Mouse (Mus musculus) MEL (cell line): ENCODE measurements around the gene Fbxw2. TPM values are rescaled to one million over a fixed set of nuclear protein-coding genes. Genes with fewer than 3 reads are reported as not detected.
"Not testable (repeated sequence)": the region's sequence is repeated elsewhere in the genome, so short reads cannot be mapped to it uniquely, and the experiment has no call there.

Source experiments
- DNase-seq: peaks from one replicate; pipeline ENCODE4 v3.0.0; 2011; ENCODE audit warnings: low read depth, low spot score
- H3K27ac ChIP-seq: 2 replicates; pipeline ENCODE4 v1.5.1; 2012; ENCODE audit warnings: low read depth, mild to moderate bottlenecking, control low read depth, low read length, moderate library complexity; ENCODE audit not compliant: control insufficient read depth
- H3K27me3 ChIP-seq, 2 experiments: fragments of 150-350 bp in 1 of 2; sonication (generic) in 1 of 2; 2 replicates each; pipeline ENCODE4 v1.6.1; 2012; ENCODE audit warnings: low read length in 2 of 2, mild to moderate bottlenecking in 2 of 2, improper control_type of control experiment in 1 of 2, moderate library complexity in 1 of 2; ENCODE audit not compliant: insufficient read depth in 2 of 2, control insufficient read depth in 1 of 2
- H3K36me3 ChIP-seq, 2 experiments: 2 replicates each; pipeline ENCODE4 v1.6.1; 2012 to 2014; ENCODE audit warnings: low read length in 2 of 2, improper control_type of control experiment in 1 of 2, inconsistent platforms in 1 of 2, mild to moderate bottlenecking in 1 of 2; ENCODE audit not compliant: insufficient read depth in 2 of 2, control insufficient read depth in 1 of 2
- H3K4me1 ChIP-seq, 2 experiments: fragments of 150-350 bp in 1 of 2; sonication (generic) in 1 of 2; 2 replicates each; pipeline ENCODE4 v1.6.1; 2012; ENCODE audit warnings: low read length in 2 of 2, improper control_type of control experiment in 1 of 2, mild to moderate bottlenecking in 1 of 2; ENCODE audit not compliant: insufficient read depth in 2 of 2, control insufficient read depth in 1 of 2
- H3K4me3 ChIP-seq, 2 experiments: fragments of 150-350 bp in 1 of 2; sonication (generic) in 1 of 2; 2 replicates each; pipeline ENCODE4 v1.5.1; 2012; ENCODE audit warnings: low read depth in 2 of 2, low read length in 2 of 2, mild to moderate bottlenecking in 2 of 2, moderate library complexity in 2 of 2, control low read depth in 1 of 2, improper control_type of control experiment in 1 of 2; ENCODE audit not compliant: control insufficient read depth in 1 of 2, insufficient read depth in 1 of 2
- H3K79me2 ChIP-seq: 2 replicates; pipeline ENCODE4 v1.6.1; 2012; ENCODE audit warnings: mild to moderate bottlenecking, low read length, moderate library complexity; ENCODE audit not compliant: control insufficient read depth, poor library complexity, insufficient read depth
- H3K9ac ChIP-seq: 2 replicates; pipeline ENCODE4 v1.6.1; 2012; ENCODE audit warnings: low read depth, mild to moderate bottlenecking, control low read depth, low read length, moderate library complexity; ENCODE audit not compliant: control insufficient read depth, poor library complexity, severe bottlenecking
- H3K9me3 ChIP-seq: fragments of 150-350 bp; sonication (generic); replicated peaks from 2 replicates; pipeline ENCODE4 v1.6.1; 2012; ENCODE audit warnings: mild to moderate bottlenecking, low read length, improper control_type of control experiment, moderate library complexity; ENCODE audit not compliant: insufficient read depth
- BHLHE40 ChIP-seq: IDR thresholded peaks from 2 replicates; pipeline ENCODE4 v1.6.1; 2012; ENCODE audit warnings: low read depth, mild to moderate bottlenecking, inconsistent platforms, low read length, improper control_type of control experiment, borderline replicate concordance
- CHD1 ChIP-seq: IDR thresholded peaks from 2 replicates; pipeline ENCODE4 v1.6.1; 2012; ENCODE audit warnings: low read depth, mild to moderate bottlenecking, inconsistent platforms, low read length, improper control_type of control experiment
- CHD2 ChIP-seq: IDR thresholded peaks from 2 replicates; pipeline ENCODE4 v1.6.1; 2011; ENCODE audit warnings: low read length, improper control_type of control experiment
- E2F4 ChIP-seq: IDR thresholded peaks from 2 replicates; pipeline ENCODE4 v1.6.1; 2011; ENCODE audit warnings: low read depth, low read length, improper control_type of control experiment, borderline replicate concordance
- EP300 ChIP-seq, 2 experiments: IDR thresholded peaks; 2 replicates each; pipeline ENCODE4 v1.6.1; 2011; ENCODE audit warnings: improper control_type of control experiment in 2 of 2, low read length in 2 of 2, low read depth in 1 of 2, mild to moderate bottlenecking in 1 of 2
- KAT2A ChIP-seq: conservative IDR thresholded peaks from 2 replicates; pipeline ENCODE4 v1.6.1; 2012; ENCODE audit warnings: low read depth, low read length, improper control_type of control experiment, inconsistent platforms
- MAFK ChIP-seq: IDR thresholded peaks from 2 replicates; pipeline ENCODE4 v1.6.1; 2011; ENCODE audit warnings: low read depth, mild to moderate bottlenecking, low read length, improper control_type of control experiment, borderline replicate concordance
- MAX ChIP-seq: IDR thresholded peaks from 2 replicates; pipeline ENCODE4 v1.6.1; 2011; ENCODE audit warnings: low read length, improper control_type of control experiment
- MEF2A ChIP-seq: IDR thresholded peaks from 2 replicates; pipeline ENCODE4 v1.6.1; 2014; ENCODE audit warnings: low read depth, mild to moderate bottlenecking, inconsistent platforms, low read length, improper control_type of control experiment; ENCODE audit not compliant: poor library complexity, insufficient replicate concordance, severe bottlenecking; ENCODE audit errors: extremely low read depth
- MXI1 ChIP-seq: IDR thresholded peaks from 2 replicates; pipeline ENCODE4 v1.6.1; 2011; ENCODE audit warnings: mild to moderate bottlenecking, low read depth, low read length, improper control_type of control experiment
- MYB ChIP-seq: IDR thresholded peaks from 2 replicates; pipeline ENCODE4 v1.6.1; 2011; ENCODE audit warnings: mild to moderate bottlenecking, low read depth, low read length, improper control_type of control experiment
- MYC ChIP-seq: IDR thresholded peaks from 2 replicates; pipeline ENCODE4 v1.6.1; 2011; ENCODE audit warnings: low read depth, mild to moderate bottlenecking, low read length, improper control_type of control experiment, moderate library complexity
- NRF1 ChIP-seq: IDR thresholded peaks from 2 replicates; pipeline ENCODE4 v1.6.1; 2014; ENCODE audit warnings: low read depth, mild to moderate bottlenecking, inconsistent platforms, low read length, improper control_type of control experiment, moderate library complexity; ENCODE audit not compliant: poor library complexity, insufficient read depth, severe bottlenecking
- POLR2A ChIP-seq, 2 experiments: IDR thresholded peaks; 2 replicates each; pipeline ENCODE4 v1.6.1; 2011 to 2012; ENCODE audit warnings: low read length in 2 of 2, mild to moderate bottlenecking in 2 of 2, control low read depth in 1 of 2, improper control_type of control experiment in 1 of 2, low read depth in 1 of 2, moderate library complexity in 1 of 2; ENCODE audit not compliant: control insufficient read depth in 1 of 2, insufficient read depth in 1 of 2, poor library complexity in 1 of 2
- POLR2AphosphoS2 ChIP-seq: IDR thresholded peaks from 2 replicates; pipeline ENCODE4 v1.6.1; 2011; ENCODE audit warnings: low read length, improper control_type of control experiment
- RAD21 ChIP-seq: IDR thresholded peaks from 2 replicates; pipeline ENCODE4 v1.6.1; 2011; ENCODE audit warnings: mild to moderate bottlenecking, low read depth, low read length, improper control_type of control experiment
- RCOR1 ChIP-seq: IDR thresholded peaks from 2 replicates; pipeline ENCODE4 v1.6.1; 2012; ENCODE audit warnings: low read depth, mild to moderate bottlenecking, inconsistent platforms, low read length, improper control_type of control experiment
- TBP ChIP-seq: IDR thresholded peaks from 2 replicates; pipeline ENCODE4 v1.8.0; 2011; ENCODE audit warnings: low read depth, low read length, improper control_type of control experiment
- UBTF ChIP-seq: IDR thresholded peaks from 2 replicates; pipeline ENCODE4 v1.6.1; 2012; ENCODE audit warnings: low read depth, mild to moderate bottlenecking, inconsistent platforms, low read length, improper control_type of control experiment, moderate library complexity, borderline replicate concordance; ENCODE audit not compliant: insufficient read depth
- ZC3H11A ChIP-seq: IDR thresholded peaks from 2 replicates; pipeline ENCODE4 v1.6.1; 2012; ENCODE audit warnings: low read depth, mild to moderate bottlenecking, inconsistent platforms, low read length, improper control_type of control experiment
- ZKSCAN1 ChIP-seq: IDR thresholded peaks from 2 replicates; pipeline ENCODE4 v1.6.1; 2012; ENCODE audit warnings: low read depth, mild to moderate bottlenecking, inconsistent platforms, low read length, improper control_type of control experiment, moderate library complexity
- ZMIZ1 ChIP-seq: IDR thresholded peaks from 2 replicates; pipeline ENCODE4 v1.6.1; 2012; ENCODE audit warnings: low read depth, mild to moderate bottlenecking, inconsistent platforms, low read length, improper control_type of control experiment, moderate library complexity
- polyA plus RNA-seq, 2 experiments: library from polyadenylated mRNA; stranded (reverse) in 1 of 2; unstranded in 1 of 2; fragments of >175 nt in 1 of 2; fragments of >200 nt in 1 of 2; gene quantifications; 2 replicates each; pipeline versions ENCODE4 v1.2.1 to v1.2.4; 2012; ENCODE audit warnings: low replicate concordance in 2 of 2, low read depth in 1 of 2; ENCODE audit not compliant: insufficient read length in 2 of 2, insufficient read depth in 1 of 2, missing spikeins in 1 of 2
- total RNA-seq: library from RNA; depleted of rRNA; stranded (reverse); fragments of 300-350 nt; gene quantifications from 2 replicates; pipeline ENCODE4 v1.2.3, GENCODE M21; 2012

Gene Fbxw2
- total and polyA plus RNA-seq, 3 experiments: 43.7 to 101 (median 49.7) TPM

DNA sequence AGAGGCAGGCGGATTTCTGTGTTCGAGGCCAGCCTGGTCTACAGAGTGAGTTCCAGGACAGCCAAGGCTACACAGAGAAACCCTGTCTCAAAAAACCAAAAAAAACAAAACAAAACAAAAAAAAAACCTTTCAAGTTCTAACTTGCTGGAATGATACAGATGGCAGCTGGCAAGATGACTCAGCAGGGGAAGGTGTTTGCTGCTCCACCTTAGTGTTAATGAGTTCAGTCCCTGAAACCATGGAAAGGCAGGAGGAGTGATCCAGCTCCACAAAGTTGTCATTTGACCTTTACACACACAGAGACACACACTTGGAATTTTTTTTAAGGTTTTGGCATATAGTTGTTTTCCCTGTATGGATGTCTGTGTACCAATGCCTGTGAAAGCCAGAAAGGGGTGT is 10.2 kb downstream of the Fbxw2 start:
- H3K9ac ChIP-seq, DNase-seq, H3K27ac ChIP-seq, H3K79me2 ChIP-seq, H3K4me3 ChIP-seq, H3K9me3 ChIP-seq, H3K4me1 ChIP-seq: not testable (repeated sequence)
- 0 out of 2 replicates have a peak, but pooled peaks have one; percentile 2 for TF ChIP-seq POLR2AphosphoS2
- TF ChIP-seq, all 39 proteins: peak for 1; not testable (repeated sequence) for 38
- peaks cover 18 to 25% of the 10 kb centered on the region in 2 experiments for H3K36me3 ChIP-seq
- not testable (repeated sequence) for H3K27me3 ChIP-seq

DNA sequence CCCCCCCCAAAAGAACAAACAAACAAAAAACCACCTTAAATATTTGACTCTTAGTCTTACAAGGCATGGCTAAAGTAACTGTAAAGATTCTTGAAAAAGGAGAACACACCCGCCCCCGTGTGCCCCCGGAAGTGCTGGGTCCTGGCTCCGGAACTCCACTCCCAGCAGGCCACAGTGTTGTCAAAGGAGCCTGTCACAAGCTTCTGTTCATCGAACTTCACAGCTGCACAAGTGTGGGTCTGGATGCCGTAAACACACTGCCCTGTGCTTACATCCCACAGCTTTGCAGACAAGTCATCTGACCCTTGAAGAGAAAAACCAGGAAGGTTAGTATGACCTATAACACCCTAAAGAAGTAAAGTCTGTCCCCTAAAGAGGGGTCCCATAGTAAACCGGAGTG is 13.4 kb downstream of the Fbxw2 start:
- peaks cover 27 to 47% of the 10 kb centered on the region in 2 experiments for H3K36me3 ChIP-seq
- H3K9me3 ChIP-seq: no peaks in the 10 kb centered on the region
- no peak overlapping the region for H3K27ac ChIP-seq
- H3K27me3 ChIP-seq: no peaks in the 10 kb centered on the region
- TF ChIP-seq E2F4 (no peak), POLR2A (IDR thresholded peaks at IDR 0.05; ENCODE audit: control insufficient read depth in 1 of 2, insufficient read depth in 1 of 2, low read depth in 1 of 2, low read length in 2 of 2, poor library complexity in 1 of 2) (peak in 1 of 2 experiments; percentile 23; a peak in 2 of 4 replicates)
- H3K4me3 ChIP-seq: no peak overlapping the region
- H3K79me2 ChIP-seq: peaks cover 25% of the 10 kb centered on the region
- no peak overlapping the region for H3K9ac ChIP-seq
- DNase-seq: no peak
- H3K4me1 ChIP-seq: peaks cover 13 to 19% of the 10 kb centered on the region in 2 experiments

DNA sequence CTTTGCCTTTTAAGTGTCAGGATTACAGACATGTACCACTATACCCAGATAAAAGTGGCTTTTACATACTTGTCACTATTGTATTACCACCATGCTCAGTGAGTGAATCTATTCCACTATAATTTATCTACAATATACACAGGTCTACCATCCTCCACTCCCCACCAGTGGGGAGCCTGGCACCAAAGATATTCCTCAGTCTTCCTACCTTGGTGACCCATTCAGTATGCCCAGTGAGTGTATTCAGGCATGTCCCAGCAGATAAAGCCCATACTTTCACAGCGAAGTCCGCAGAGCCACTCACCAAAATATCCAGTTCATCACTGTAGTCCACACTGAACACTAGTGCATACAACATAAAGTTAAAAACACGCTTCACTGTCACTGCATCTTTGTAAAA is 15.3 kb downstream of the Fbxw2 start:
- peaks cover 35% of the 10 kb centered on the region for H3K79me2 ChIP-seq
- no peak overlapping the region for H3K9ac ChIP-seq
- no peaks in the 10 kb centered on the region for H3K27me3 ChIP-seq
- no peak for DNase-seq
- no peak overlapping the region for H3K4me3 ChIP-seq
- no peak overlapping the region for H3K27ac ChIP-seq
- peaks cover 16 to 24% of the 10 kb centered on the region in 2 experiments for H3K4me1 ChIP-seq
- TF ChIP-seq UBTF (no peak), EP300 (IDR thresholded peaks at IDR 0.05; ENCODE audit: low read depth in 1 of 2, low read length in 2 of 2) (no peak), ZMIZ1 (no peak), RAD21 (no peak), MAFK (no peak), CHD1 (no peak), MAX (no peak), RCOR1 (no peak), BHLHE40 (no peak), MYC (no peak), ZKSCAN1 (no peak), ZC3H11A (no peak), MEF2A (no peak), KAT2A (no peak), MYB (no peak), CHD2 (no peak), TBP (no peak), MXI1 (no peak), NRF1 (no peak)
- TF ChIP-seq, all 39 proteins: peak for 0
- H3K36me3 ChIP-seq: peaks cover 29 to 57% of the 10 kb centered on the region in 2 experiments
- H3K9me3 ChIP-seq: no peaks in the 10 kb centered on the region
